Mouse (Mus musculus) skeletal muscle tissue, postnatal 0 days (tissue): ENCODE data around the gene AC131692.1. TPM values are rescaled to one million over a fixed set of nuclear protein-coding genes. Genes with fewer than 3 reads are reported as not detected.

Source experiments
- polyA plus RNA-seq: library from polyadenylated mRNA; unstranded; fragments of >200 nt; fragmentation: Nextera tagmentation; extraction: Ambion mirVana; gene quantifications from 2 replicates; pipeline ENCODE4 v1.2.1, GENCODE M21; 2015

The AC131692.1 gene
- not detected in 2 replicates for polyA plus RNA-seq

DNA sequence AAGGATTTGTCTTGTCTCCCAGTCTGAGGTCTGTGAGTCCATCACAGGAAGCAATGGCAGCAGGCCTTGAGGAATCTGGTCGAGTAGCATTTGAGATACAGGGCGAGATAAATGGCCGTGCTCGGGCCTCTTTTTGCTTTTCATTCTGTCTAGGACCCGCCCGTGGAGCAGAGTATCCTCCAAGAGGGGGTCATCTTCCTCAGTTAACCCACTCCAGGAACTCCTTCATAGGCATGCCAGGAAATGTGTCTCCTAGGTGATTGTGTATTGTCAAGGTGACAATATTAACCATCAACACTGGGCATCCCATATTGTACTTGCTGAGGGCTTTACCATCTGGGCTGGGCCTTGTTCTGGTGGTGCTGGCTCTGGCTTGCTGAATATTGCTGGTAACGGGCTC lies at the start of gene AC131692.1:
AC131692.1 (plus strand) TSS at position 301 of the 400 bp plus-strand sequence.

GRCm38 (mm10) chr19:6046294-6047153 lies 47.7 kb upstream of the AC131692.1 start, which contains the start of gene Syvn1:
Syvn1 (plus strand) TSS chr19:6046576.

DNA sequence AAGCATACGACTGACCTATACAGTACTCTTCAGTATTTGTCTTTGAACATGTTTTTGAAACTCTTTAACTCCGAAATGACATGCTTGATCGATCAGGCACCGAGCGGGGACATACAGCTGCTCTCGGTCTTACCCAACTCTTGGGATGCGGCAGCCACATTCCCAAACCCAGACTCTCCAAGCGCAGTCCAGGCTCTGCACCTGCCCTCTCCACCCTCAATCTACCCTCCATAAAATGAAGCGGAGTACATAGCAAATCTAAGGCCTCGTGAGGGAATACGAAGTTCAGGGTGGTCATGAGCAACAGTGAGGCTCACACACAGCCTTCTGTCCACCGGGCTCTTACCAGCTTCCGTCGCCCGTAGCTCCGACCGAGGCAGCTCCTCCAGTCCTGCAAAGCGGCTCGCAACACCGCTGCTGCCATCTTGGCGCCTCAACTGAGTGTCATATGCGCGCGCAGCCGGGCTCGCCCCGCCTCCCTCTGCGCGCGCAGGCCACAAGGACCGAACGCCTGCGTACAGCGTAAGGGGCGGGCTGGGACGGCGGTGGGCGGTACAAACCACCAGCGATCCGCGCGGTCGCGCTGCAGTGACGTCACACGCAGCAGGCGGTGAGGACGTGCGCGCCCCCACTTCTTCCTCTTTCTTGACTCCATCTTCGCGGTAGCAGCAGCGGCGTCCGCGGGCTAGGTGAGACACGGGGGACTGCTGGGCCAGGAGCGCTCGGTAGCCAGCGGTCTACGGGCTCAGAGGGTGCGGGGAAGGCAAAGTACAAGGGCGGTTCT lies 36.7 kb upstream of the AC131692.1 start, which contains the start of the genes Mrpl49 and Fau:
Mrpl49 (minus strand) TSS at position 473 of the 784 bp plus-strand sequence.
Fau (plus strand) TSS at position 532 of the 784 bp plus-strand sequence.

DNA sequence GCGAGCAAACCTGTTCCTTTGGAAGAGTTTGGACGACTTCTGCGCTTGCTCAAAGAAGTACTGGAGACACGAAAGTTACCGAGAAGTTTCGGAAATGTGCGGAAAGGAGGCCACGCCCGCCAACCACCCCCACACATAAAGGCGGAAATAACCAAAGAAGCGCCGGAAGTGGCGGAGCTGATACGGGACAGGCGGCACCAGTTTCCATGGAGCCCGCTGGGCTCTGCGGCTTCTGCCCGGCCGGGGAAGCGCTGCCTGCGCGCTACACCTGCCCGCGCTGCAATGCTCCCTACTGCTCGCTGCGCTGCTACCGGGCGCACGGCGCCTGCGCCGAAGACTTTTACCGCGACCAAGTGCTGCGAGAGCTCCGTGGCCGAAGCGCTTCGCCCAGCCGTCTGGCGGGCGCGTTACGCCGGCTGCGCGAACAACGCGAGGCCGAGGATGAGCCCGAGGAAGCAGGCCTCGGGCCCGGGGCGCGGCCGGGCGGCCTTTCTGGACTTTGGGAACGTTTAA lies 33.1 kb upstream of the AC131692.1 start, which contains the start of gene Znhit2:
Znhit2 (plus strand) TSS at position 172 of the 513 bp plus-strand sequence.

GRCm38 (mm10) chr19:6067724-6068415 lies 26.3 kb upstream of the AC131692.1 start, which contains the start of gene Tm7sf2:
Tm7sf2 (minus strand) TSS chr19:6068373.

DNA sequence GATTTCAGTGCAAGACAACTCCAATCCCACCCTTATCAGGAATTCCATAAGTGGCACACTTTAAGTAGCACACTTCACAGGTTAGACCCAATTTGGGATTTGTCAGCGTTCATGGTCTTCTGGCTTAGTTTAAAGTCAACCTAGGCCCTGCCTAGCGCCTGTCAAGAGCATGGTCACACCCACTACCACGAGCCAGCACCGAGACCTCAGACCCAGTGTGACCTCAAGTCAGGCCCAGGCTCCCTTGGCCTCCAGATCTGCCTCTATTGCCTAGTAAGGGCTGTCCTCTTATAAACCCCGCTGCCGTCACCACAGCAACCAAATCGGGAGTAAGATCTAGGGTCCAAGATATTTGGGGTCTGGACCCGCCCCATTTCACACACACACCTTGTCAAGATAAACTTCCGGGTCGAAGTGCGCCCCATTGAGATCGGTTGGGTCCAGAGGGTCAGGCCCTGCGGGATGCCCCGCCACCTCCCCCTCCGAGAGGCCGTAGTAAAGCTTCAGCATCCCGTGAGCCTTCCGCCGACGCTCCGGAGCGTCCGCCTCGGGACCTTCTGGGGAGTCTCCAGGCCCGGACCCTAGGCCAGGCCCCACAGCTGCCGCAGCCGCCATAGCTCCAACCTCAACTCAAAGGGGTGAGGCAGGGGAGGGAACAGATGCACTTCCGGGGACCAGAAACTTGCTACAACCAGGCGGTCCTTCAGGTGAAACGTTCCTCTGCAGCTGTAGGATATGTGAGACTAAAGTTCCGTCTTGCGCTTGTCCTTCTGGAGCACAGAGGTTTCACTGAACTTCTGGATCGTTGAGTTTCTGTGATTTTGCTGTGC lies 17.4 kb upstream of the AC131692.1 start, which contains the start of gene Vps51:
Vps51 (minus strand) TSS at position 668 of the 830 bp plus-strand sequence.

GRCm38 (mm10) chr19:6079983-6080480 lies 14.2 kb upstream of the AC131692.1 start, which contains the start of gene Tmem262:
Tmem262 (plus strand) TSS chr19:6080033.

DNA sequence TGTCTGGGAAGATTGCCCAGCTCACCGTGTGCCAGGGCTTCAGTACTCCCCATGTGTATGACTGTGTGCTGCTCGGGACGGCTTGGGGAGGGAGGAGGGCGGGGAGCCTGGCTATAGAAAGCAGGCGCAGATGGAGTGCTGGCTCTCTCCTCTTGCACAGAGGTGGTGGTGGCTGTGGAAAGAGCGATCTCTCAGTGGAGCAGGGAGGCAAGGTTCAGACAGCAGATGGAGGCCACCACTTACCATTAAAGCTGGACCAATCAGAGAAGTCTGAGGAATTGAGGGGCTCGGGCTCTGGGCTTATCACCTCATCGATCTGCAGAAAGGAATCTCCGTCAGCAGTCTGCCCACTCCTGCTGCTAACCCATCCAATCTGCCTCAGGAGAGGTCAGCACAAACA lies 12.1 kb upstream of the AC131692.1 start, which contains the start of gene Gm28374:
Gm28374 (minus strand) TSS at position 101 of the 400 bp plus-strand sequence.

GRCm38 (mm10) chr19:6084478-6085248 lies 9.6 kb upstream of the AC131692.1 start, which contains the start of the genes Zfpl1 and Cdca5:
Zfpl1 (minus strand) TSS chr19:6084956.
Cdca5 (plus strand) TSS chr19:6084983.

GRCm38 (mm10) chr19:6105586-6105985 lies 11.4 kb downstream of the AC131692.1 start, which contains the start of gene Naaladl1:
Naaladl1 (plus strand) TSS chr19:6105782.

DNA sequence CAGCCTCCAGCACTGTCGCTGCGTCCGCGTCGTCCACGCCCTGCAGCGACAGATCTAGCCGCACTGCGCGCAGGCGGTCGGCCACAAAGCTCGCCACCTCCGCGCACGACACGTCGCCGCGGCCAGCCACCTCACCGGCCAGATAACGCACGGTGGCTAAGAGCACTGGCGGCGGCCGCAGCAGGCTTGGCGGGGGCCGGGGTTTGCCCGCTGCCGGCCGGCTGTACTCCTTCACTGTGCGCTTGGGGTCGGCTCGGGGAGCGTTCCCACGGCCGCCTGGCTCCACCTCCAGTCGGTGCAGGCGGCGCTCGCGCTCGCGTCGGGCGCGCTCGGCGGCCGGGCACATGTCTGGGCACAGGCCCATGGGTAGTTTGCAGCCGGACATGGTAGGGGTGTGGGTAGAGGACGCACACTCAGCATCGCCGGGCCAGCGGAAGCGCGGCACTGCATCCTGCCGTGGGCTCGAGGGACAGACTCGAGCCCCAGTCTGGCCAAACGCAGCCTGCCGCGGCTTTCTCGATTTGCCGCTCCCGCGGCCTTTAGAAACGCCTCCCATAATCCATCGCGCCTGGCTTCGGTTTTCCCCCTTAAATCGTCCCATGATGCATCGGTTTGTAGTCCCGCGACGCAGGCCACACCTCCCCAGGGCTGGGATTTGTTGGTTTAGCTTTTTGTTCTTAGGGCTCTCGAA lies 23.9 kb downstream of the AC131692.1 start, which contains the start of gene Sac3d1:
Sac3d1 (minus strand) TSS at position 665 of the 691 bp plus-strand sequence.

GRCm38 (mm10) chr19:6127760-6128341 lies 33.6 kb downstream of the AC131692.1 start, which contains the start of gene Snx15:
Snx15 (minus strand) TSS chr19:6128304.

DNA sequence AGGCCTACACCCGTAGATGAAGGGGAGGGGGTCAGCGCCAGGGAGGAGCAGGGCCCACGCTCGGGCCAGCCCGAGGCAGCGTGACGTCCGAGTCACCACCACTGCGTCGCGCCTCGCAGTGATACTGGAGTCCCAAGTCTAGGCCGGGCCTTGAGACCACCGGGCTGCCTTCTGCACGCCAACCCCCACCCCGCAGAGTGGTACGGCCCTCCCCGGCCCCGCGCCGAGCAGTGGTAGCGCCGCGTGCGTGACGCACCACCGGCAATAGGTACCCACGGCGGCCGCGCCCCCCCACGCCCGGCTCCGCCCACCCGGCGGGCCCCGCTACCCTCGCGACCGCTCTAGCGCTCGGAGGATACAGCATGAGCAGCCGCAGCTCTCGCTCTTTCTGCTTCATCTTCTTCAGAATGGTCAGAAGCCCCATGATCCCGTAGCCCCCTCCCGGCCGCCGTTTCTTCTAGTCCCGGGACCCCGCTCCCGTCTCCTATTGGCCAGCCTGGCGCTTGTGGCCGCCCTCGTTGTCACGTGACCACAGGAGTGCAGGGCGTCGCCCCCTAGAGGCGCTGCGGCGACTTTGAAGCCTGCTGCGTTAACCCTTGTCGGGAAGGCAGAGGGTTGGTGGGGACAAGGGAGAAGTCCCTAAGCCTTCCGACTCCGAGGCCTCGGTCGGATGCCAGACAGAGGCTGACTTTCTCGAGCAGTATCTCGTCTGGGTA lies 46.6 kb downstream of the AC131692.1 start, which contains the start of gene Batf2:
Batf2 (plus strand) TSS at position 306 of the 716 bp plus-strand sequence.

GRCm38 (mm10) chr19:6141394-6141749 lies 47.2 kb downstream of the AC131692.1 start, which contains the start of gene Arl2:
Arl2 (minus strand) TSS chr19:6141548.

